Mouse (Mus musculus) bone marrow, adult 2 months (tissue): ENCODE results near the gene Cd300ld5.
"Not testable (repeated sequence)": the region's sequence is repeated elsewhere in the genome, so short reads cannot be mapped to it uniquely, and the experiment has no call there.

Experiments used
- CTCF ChIP-seq: fragments of 200-500 bp; IDR thresholded peaks from 2 replicates; pipeline ENCODE4 v1.5.1; 2011; ENCODE audit warnings: low read length, control low read depth; ENCODE audit not compliant: control insufficient read depth, insufficient read depth
- POLR2A ChIP-seq: fragments of 200-500 bp; IDR thresholded peaks from 2 replicates; pipeline ENCODE4 v1.6.1; 2011; ENCODE audit warnings: low read depth, mild to moderate bottlenecking, control low read depth, low read length, borderline replicate concordance; ENCODE audit not compliant: control insufficient read depth

DNA sequence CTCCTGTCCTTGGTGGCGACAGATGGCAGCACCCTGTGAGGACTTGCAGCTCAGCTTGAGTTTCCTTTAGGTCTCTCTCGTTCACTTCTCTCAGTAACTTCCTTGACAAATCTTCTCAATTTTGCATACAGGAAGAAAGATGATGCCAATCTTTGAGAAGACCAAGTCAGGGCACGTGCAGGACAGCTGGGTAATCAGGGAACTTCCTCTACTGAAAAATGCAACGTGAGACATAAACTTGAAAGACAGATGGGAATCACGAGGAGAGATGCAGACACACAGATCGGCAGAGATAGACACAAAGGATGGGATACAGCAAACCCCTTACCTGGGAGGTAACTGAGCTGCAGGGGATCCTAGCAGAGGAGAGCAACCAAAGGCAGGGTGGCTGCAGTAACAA is 10.7 kb downstream of the Cd300ld5 start, which contains the start of gene Cd300ld4:
- not testable (repeated sequence) for TF ChIP-seq POLR2A, CTCF
